Mouse (Mus musculus): Measurements from ENCODE around the gene Mta2. TPM values are rescaled to one million over a fixed set of nuclear protein-coding genes. Genes with fewer than 3 reads are reported as not detected.

Mta2 gene
- polyA plus RNA-seq, 1 experiment: 24.6 TPM

DNA sequence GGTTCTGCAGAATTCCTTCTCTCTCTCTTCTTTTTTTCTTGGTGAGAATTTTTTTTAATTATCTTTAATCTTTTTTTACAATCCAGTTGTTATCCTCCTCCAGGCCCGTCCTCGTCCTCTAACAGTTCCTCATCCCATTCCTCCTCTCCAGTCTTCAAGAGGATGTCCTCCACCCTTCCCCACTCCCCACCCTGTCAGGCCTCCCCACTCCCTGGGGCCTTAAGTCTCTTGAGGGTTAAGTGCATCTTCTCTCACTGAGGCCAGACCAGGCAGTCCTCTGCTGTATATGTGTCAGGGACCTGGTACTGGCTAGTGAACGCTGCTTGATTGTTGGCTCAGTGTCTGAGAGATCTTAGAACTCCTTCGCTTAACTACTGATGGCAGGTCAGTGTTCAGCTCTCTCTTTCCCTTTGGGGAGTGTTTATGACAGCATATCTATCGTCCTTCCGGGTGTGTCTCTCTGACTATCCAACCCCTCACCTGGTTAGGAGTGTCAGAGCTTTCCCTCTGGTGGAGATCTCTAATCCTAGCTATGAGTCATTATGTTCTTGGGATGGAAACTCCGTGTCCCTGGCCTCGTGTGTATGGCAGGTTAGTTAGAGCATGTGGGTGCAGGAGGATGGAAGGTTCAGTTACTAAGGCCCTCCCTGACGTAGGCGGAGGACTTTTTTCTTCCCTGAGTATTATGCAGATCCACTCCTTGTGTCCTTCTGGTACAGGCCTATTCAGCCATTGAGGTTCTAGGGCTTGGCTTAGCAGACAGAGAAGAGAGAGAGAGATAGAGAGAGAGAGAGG, 53.3 kb downstream of the Mta2 start:
- Histone ChIP-seq H3K27ac (ENCODE audit: insufficient read depth, low read length) (no peak overlapping the region), H3K4me3 (ENCODE audit: insufficient read depth, low read length) (no peak overlapping the region), H3K4me1 (ENCODE audit: control insufficient read depth, insufficient read depth, low read length) (peaks cover 8% of the 10 kb centered on the region)
- TF ChIP-seq POLR2A (IDR thresholded peaks at IDR 0.05; ENCODE audit: extremely low read depth, insufficient read depth, low read length) (no peak), CTCF (IDR thresholded peaks at IDR 0.05; ENCODE audit: extremely low read depth, insufficient read depth, low read length) (no peak)

- H3K4me1 ChIP-seq (ENCODE audit: control insufficient read depth, insufficient read depth, low read length): peaks cover 6% of the 10 kb centered on the region
- TF ChIP-seq POLR2A (IDR thresholded peaks at IDR 0.05; ENCODE audit: extremely low read depth, insufficient read depth, low read length): no peak
- no peak for TF ChIP-seq CTCF (IDR thresholded peaks at IDR 0.05; ENCODE audit: extremely low read depth, insufficient read depth, low read length)
- no peak overlapping the region for H3K27ac ChIP-seq (ENCODE audit: insufficient read depth, low read length)
- no peak overlapping the region for H3K4me3 ChIP-seq (ENCODE audit: insufficient read depth, low read length)
These were observed 54.9 kb downstream of the Mta2 start for GRCm38 (mm10) chr19:8996601-8997000.

DNA sequence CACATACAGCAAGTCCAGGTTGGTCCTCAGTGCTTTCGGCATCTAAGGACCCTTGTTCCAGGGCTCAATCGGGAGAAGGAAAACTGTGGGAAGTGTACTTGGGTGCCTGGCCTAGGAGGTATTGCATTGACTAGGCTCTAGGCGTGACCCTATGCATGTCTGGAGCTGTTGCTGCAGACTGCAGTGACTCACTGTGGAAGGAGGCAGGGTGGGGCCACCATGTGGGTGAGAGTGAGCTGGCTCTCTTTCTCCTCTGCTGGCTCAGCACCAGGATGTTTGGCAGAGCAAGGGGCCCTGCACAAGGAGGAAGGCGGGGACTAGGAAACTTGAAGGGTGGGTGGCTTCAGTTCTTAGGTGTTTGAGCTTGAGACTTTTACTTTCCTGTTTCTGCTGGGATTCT, 55.9 kb downstream of the Mta2 start:
- Histone ChIP-seq H3K4me3 (ENCODE audit: insufficient read depth, low read length) (no peak overlapping the region), H3K4me1 (ENCODE audit: control insufficient read depth, insufficient read depth, low read length) (peaks cover 6% of the 10 kb centered on the region), H3K27ac (ENCODE audit: insufficient read depth, low read length) (peak overlapping the region; percentile 23; the same call in 1 of the 2 replicates)
- TF ChIP-seq CTCF (IDR thresholded peaks at IDR 0.05; ENCODE audit: extremely low read depth, insufficient read depth, low read length) (no peak), POLR2A (IDR thresholded peaks at IDR 0.05; ENCODE audit: extremely low read depth, insufficient read depth, low read length) (no peak)

DNA sequence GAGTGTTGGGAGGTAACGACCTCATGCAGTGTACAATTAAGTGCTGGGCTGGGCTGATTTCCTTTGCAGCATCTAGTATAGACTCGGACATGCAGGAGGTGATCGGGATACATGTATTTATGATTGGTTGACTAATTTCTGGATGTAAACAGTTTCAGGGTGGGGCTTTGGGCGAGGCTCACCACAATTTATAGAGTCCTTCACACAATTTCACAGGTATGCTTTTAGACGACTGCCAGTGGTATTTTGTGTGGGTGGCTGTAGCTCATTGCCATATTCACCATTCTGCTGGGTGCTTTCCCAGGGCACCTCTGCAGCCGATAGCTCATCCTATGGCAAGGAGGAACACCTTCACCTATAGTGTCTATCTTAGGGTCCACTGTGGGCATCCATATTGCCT, 56.9 kb downstream of the Mta2 start:
- Histone ChIP-seq H3K4me3 (ENCODE audit: insufficient read depth, low read length) (no peak overlapping the region), H3K27ac (ENCODE audit: insufficient read depth, low read length) (no peak overlapping the region), H3K4me1 (ENCODE audit: control insufficient read depth, insufficient read depth, low read length) (peaks cover 6% of the 10 kb centered on the region)
- no peak for TF ChIP-seq POLR2A (IDR thresholded peaks at IDR 0.05; ENCODE audit: extremely low read depth, insufficient read depth, low read length)
- no peak for TF ChIP-seq CTCF (IDR thresholded peaks at IDR 0.05; ENCODE audit: extremely low read depth, insufficient read depth, low read length)

GRCm38 (mm10) chr19:8999223-8999622, 57.5 kb downstream of the Mta2 start:
- H3K27ac ChIP-seq (ENCODE audit: insufficient read depth, low read length): no peak overlapping the region
- peaks cover 6% of the 10 kb centered on the region for H3K4me1 ChIP-seq (ENCODE audit: control insufficient read depth, insufficient read depth, low read length)
- no peak overlapping the region for H3K4me3 ChIP-seq (ENCODE audit: insufficient read depth, low read length)
- no peak for TF ChIP-seq POLR2A (IDR thresholded peaks at IDR 0.05; ENCODE audit: extremely low read depth, insufficient read depth, low read length)
- no peak for TF ChIP-seq CTCF (IDR thresholded peaks at IDR 0.05; ENCODE audit: extremely low read depth, insufficient read depth, low read length)

Other genes with a start within 250 kb of the Mta2 start
- 200 TPM in 2 replicates for gene Slc3a2, start 218.5 kb upstream of the Mta2 start, polyA plus RNA-seq (2012; rRNA removed)
- gene Wdr74, start 206.0 kb upstream of the Mta2 start, polyA plus RNA-seq (2012; rRNA removed): 50.2 and 51.3 TPM in 2 replicates
- gene 1700092M07Rik, start 201.2 kb upstream of the Mta2 start, polyA plus RNA-seq (2012; rRNA removed): 0.59 TPM in 1 of 2 replicates, not detected in the other
- gene Stx5a, start 200.5 kb upstream of the Mta2 start, polyA plus RNA-seq (2012; rRNA removed): 106 and 109 TPM in 2 replicates
- 121 and 127 TPM in 2 replicates for gene Nxf1, start 184.8 kb upstream of the Mta2 start, polyA plus RNA-seq (2012; rRNA removed)
- gene Tmem223, start 170.9 kb upstream of the Mta2 start, polyA plus RNA-seq (2012; rRNA removed): 134 and 142 TPM in 2 replicates
- gene Tmem179b, start 167.4 kb upstream of the Mta2 start, polyA plus RNA-seq (2012; rRNA removed): 18.7 and 18.8 TPM in 2 replicates
- 15.1 and 15.5 TPM in 2 replicates for gene Taf6l, start 155.5 kb upstream of the Mta2 start, polyA plus RNA-seq (2012; rRNA removed)
- 177 and 184 TPM in 2 replicates for gene Polr2g, start 143.3 kb upstream of the Mta2 start, polyA plus RNA-seq (2012; rRNA removed)
- 4.0 TPM in 2 replicates for gene Zbtb3, start 139.3 kb upstream of the Mta2 start, polyA plus RNA-seq (2012; rRNA removed)
- 29.0 and 29.5 TPM in 2 replicates for gene Ttc9c, start 122.5 kb upstream of the Mta2 start, polyA plus RNA-seq (2012; rRNA removed)
- 78.5 and 85.1 TPM in 2 replicates for gene Hnrnpul2, start 121.9 kb upstream of the Mta2 start, polyA plus RNA-seq (2012; rRNA removed)
- not detected in 2 replicates for gene AC129217.1, start 112.1 kb upstream of the Mta2 start, polyA plus RNA-seq (2012; rRNA removed)
- gene Bscl2, start 104.4 kb upstream of the Mta2 start, polyA plus RNA-seq (2012; rRNA removed): 135 and 137 TPM in 2 replicates
- 275 and 293 TPM in 2 replicates for gene Gng3, start 102.7 kb upstream of the Mta2 start, polyA plus RNA-seq (2012; rRNA removed)
- gene Lrrn4cl, start 91.1 kb upstream of the Mta2 start, polyA plus RNA-seq (2012; rRNA removed): 1.0 and 1.3 TPM in 2 replicates
- gene Ubxn1, start 70.4 kb upstream of the Mta2 start, polyA plus RNA-seq (2012; rRNA removed): 108 and 118 TPM in 2 replicates
- 70.1 and 77.2 TPM in 2 replicates for gene Uqcc3, start 61.0 kb upstream of the Mta2 start, polyA plus RNA-seq (2012; rRNA removed)
- gene Lbhd1, start 58.1 kb upstream of the Mta2 start, polyA plus RNA-seq (2012; rRNA removed): 3.4 and 4.2 TPM in 2 replicates
- not detected in 2 replicates for gene Gm49403, start 57.9 kb upstream of the Mta2 start, polyA plus RNA-seq (2012; rRNA removed)
- gene 1810009A15Rik, start 53.0 kb upstream of the Mta2 start, polyA plus RNA-seq (2012; rRNA removed): 40.1 and 41.3 TPM in 2 replicates
- gene Gm49416, start 52.9 kb upstream of the Mta2 start, polyA plus RNA-seq (2012; rRNA removed): not detected in 2 replicates
- 16.1 and 16.7 TPM in 2 replicates for gene Ints5, start 48.9 kb upstream of the Mta2 start, polyA plus RNA-seq (2012; rRNA removed)
- gene Ganab, start 43.8 kb upstream of the Mta2 start, polyA plus RNA-seq (2012; rRNA removed): 87.5 and 89.8 TPM in 2 replicates
- gene B3gat3, start 21.5 kb upstream of the Mta2 start, polyA plus RNA-seq (2012; rRNA removed): 222 and 224 TPM in 2 replicates
- 8.0 and 9.2 TPM in 2 replicates for gene Rom1, start 12.5 kb upstream of the Mta2 start, polyA plus RNA-seq (2012; rRNA removed)
- gene Eml3, start 12.3 kb upstream of the Mta2 start, polyA plus RNA-seq (2012; rRNA removed): 12.8 and 13.2 TPM in 2 replicates
- gene Tut1, start 12.0 kb downstream of the Mta2 start, polyA plus RNA-seq (2012; rRNA removed): 20.0 and 22.8 TPM in 2 replicates
- 286 and 289 TPM in 2 replicates for gene Eef1g, start 25.2 kb downstream of the Mta2 start, polyA plus RNA-seq (2012; rRNA removed)
- gene Ahnak, start 47.4 kb downstream of the Mta2 start, polyA plus RNA-seq (2012; rRNA removed): 6.7 and 7.7 TPM in 2 replicates
- not detected in 2 replicates for gene Scgb1a1, start 146.1 kb downstream of the Mta2 start, polyA plus RNA-seq (2012; rRNA removed)
- 79.3 and 81.3 TPM in 2 replicates for gene Asrgl1, start 193.8 kb downstream of the Mta2 start, polyA plus RNA-seq (2012; rRNA removed)

Measured in cortical plate, adult 2 months (tissue).